Mouse (Mus musculus): ENCODE data around the gene Ccdc93. TPM values are rescaled to one million over a fixed set of nuclear protein-coding genes. Genes with fewer than 3 reads are reported as not detected.

The Ccdc93 gene
- polyA plus RNA-seq, 1 experiment from 2014 or later, result 11.5 TPM

DNA sequence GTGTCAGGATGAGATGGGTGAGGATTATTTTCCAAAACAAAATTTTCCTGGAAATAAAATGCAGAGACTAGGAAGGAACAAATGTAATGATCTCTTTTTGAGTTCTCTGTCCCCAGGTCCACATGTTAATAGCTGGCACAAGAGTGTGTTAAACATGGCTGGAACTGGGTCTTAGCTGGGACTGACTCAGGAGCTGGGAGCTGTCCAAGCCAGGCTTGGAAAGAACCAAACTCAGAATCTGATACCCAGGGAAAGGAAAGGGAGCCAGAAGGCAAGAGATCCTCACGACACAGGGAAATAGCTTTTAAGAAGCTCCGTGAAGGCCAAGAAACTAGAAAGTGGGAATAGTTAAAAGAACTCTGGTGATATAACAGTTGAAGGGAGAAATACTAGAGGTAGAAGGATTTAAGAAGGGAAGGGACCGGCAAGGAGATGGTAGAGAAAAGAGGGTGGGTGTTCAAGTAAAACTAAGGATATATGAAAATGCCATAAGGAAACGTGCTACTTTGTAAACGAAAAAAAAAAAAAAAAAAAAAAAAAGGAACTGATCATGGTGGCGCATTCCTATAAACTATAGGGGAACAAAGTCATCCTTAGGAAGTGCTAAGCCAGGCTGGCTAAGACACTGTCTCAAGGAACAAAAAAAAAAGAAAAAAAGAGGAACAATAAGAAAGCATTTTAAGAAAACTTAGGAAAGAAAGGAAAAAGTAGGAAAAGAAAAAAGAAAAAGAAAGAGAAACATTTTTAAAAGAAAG lies 489 bp upstream of the Ccdc93 start:
- no peaks in the 10 kb centered on the region for H3K9me3 ChIP-seq (ENCODE audit: control insufficient read depth, low read length)
- peaks cover 12% of the 10 kb centered on the region for H3K4me1 ChIP-seq (ENCODE audit: control insufficient read depth, insufficient read depth, low read length)
- no peak overlapping the region for H3K27ac ChIP-seq (replicated peaks; ENCODE audit: low read depth, low read length)
- WGBS, result 20% methylated on average over 6 of the region's 6 CpGs
- H3K36me3 ChIP-seq (ENCODE audit: control insufficient read depth, insufficient read depth, low read length), result no peaks in the 10 kb centered on the region
- H3K4me3 ChIP-seq (replicated peaks; ENCODE audit: low read depth, low read length), result peak overlapping the region; percentile 88
- ATAC-seq (ENCODE audit: low FRiP score, low TSS enrichment) (no peak), DNase-seq (peak; percentile 7)
- H3K4me2 ChIP-seq (ENCODE audit: low read length), result peak overlapping the region; percentile 86
- H3K27me3 ChIP-seq (ENCODE audit: control insufficient read depth, insufficient read depth, low read length), result no peaks in the 10 kb centered on the region
- H3K9ac ChIP-seq (replicated peaks; ENCODE audit: low read length), result no peak overlapping the region

DNA sequence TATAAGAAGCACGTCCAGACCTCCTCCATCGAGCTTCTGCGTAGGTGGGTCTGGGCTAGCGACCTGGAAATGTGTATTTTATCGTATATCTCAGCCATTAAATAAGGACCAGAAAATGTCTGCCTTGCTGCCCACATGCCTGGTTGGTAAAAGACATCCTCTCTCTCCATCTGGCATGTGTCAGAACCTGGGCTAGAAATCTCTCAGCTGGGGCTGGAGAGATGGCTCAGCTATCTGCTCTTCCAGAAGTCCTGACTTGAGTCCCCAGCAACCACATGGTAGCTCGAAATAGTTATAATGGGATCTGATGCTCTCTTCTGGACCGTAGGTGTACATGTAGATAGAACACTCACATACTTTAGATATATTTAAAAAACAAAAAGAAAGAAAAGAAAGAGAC lies 5.1 kb downstream of the Ccdc93 start:
- Histone ChIP-seq H3K9ac (replicated peaks; ENCODE audit: low read length) (no peak overlapping the region), H3K27me3 (ENCODE audit: control insufficient read depth, insufficient read depth, low read length) (no peaks in the 10 kb centered on the region), H3K4me1 (ENCODE audit: control insufficient read depth, insufficient read depth, low read length) (peaks cover 10% of the 10 kb centered on the region), H3K4me2 (ENCODE audit: low read length) (no peak overlapping the region), H3K36me3 (ENCODE audit: control insufficient read depth, insufficient read depth, low read length) (peaks cover 33% of the 10 kb centered on the region), H3K27ac (replicated peaks; ENCODE audit: low read depth, low read length) (no peak overlapping the region), H3K4me3 (replicated peaks; ENCODE audit: low read depth, low read length) (no peak overlapping the region), H3K9me3 (ENCODE audit: control insufficient read depth, low read length) (no peaks in the 10 kb centered on the region)
- ATAC-seq (ENCODE audit: low FRiP score, low TSS enrichment), result no peak
- 97% methylated on average over 7 of the region's 7 CpGs for whole genome bisulfite sequencing
- DNase-seq, result no peak

DNA sequence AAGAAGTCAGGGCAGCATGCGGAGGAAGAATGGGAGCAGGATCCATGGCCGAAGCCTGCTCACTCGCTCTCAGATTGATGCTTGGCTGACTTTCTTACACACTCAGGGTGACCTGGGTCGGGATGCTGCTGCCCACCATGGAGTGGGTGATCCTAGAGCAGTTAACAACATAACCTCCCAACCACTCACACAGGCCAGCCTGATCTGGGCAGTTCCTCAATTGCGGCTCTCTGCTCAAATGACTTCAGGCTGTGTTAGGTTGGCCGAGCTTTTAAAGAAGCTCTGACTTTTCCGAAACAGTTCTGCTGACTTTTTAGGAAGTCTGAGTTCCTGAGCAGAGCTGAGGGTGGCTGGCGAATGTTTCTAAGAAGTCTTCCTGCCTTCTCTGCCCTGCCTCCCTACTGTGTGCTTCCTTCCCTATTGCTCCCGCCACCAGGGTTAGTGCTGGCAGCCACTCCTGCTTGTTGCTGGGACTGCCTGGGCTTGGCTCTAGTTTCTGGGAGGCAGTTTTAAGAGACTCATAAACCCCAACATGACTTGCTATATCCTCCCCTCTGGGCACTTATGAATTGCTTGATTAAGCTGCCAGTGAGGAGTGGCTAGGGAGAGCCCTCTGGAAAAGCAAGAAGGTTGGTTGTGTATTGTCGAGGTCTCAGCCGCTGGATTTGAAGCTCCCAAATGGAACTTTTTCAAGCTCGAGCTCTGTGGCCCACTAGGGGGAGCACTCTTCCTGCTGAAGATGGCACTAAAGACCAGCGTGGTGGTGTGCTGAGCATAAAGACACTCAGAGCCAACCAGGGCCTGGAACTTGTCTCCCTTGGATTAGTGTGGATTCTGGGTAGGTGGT lies 9.9 kb downstream of the Ccdc93 start:
- no peaks in the 10 kb centered on the region for H3K4me1 ChIP-seq (ENCODE audit: control insufficient read depth, insufficient read depth, low read length)
- DNase-seq, result peak; percentile 85
- no peak overlapping the region for H3K4me2 ChIP-seq (ENCODE audit: low read length)
- H3K36me3 ChIP-seq (ENCODE audit: control insufficient read depth, insufficient read depth, low read length), result peaks cover 65% of the 10 kb centered on the region
- ATAC-seq (ENCODE audit: low FRiP score, low TSS enrichment), result peak; percentile 46; the same call in 1 of the 2 replicates
- 67% methylated on average over 13 of the region's 13 CpGs for WGBS
- no peak overlapping the region for H3K9ac ChIP-seq (replicated peaks; ENCODE audit: low read length)
- no peaks in the 10 kb centered on the region for H3K9me3 ChIP-seq (ENCODE audit: control insufficient read depth, low read length)
- H3K4me3 ChIP-seq (replicated peaks; ENCODE audit: low read depth, low read length), result no peak overlapping the region
- no peak overlapping the region for H3K27ac ChIP-seq (replicated peaks; ENCODE audit: low read depth, low read length)
- no peaks in the 10 kb centered on the region for H3K27me3 ChIP-seq (ENCODE audit: control insufficient read depth, insufficient read depth, low read length)

DNA sequence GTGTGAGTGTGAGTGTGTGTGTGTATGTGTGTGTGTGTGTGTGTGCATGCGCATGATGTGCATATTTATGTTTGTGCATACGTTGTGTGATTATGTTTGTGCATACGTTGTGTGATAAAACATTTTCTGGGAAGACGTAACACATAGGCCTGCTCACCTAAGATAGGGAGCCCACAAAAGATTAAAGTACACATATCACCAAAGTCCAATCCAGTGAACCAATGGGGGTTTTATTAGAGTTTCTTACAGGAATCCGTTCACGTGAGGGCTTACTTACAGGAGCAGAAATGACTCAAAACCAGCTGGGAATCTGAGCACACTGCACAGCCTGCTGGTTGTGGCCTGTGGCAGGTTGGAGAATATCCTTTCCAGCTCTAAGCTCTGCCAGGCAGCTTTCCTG lies 13.3 kb downstream of the Ccdc93 start:
- H3K27ac ChIP-seq (replicated peaks; ENCODE audit: low read depth, low read length), result no peak overlapping the region
- H3K9me3 ChIP-seq (ENCODE audit: control insufficient read depth, low read length), result no peaks in the 10 kb centered on the region
- H3K9ac ChIP-seq (replicated peaks; ENCODE audit: low read length), result no peak overlapping the region
- 98% methylated on average over 6 of the region's 6 CpGs for WGBS
- H3K4me3 ChIP-seq (replicated peaks; ENCODE audit: low read depth, low read length), result no peak overlapping the region
- H3K4me2 ChIP-seq (ENCODE audit: low read length), result no peak overlapping the region
- ATAC-seq (ENCODE audit: low FRiP score, low TSS enrichment) (no peak), DNase-seq (no peak)
- H3K36me3 ChIP-seq (ENCODE audit: control insufficient read depth, insufficient read depth, low read length), result peaks cover 76% of the 10 kb centered on the region
- H3K27me3 ChIP-seq (ENCODE audit: control insufficient read depth, insufficient read depth, low read length), result no peaks in the 10 kb centered on the region
- H3K4me1 ChIP-seq (ENCODE audit: control insufficient read depth, insufficient read depth, low read length), result no peaks in the 10 kb centered on the region

DNA sequence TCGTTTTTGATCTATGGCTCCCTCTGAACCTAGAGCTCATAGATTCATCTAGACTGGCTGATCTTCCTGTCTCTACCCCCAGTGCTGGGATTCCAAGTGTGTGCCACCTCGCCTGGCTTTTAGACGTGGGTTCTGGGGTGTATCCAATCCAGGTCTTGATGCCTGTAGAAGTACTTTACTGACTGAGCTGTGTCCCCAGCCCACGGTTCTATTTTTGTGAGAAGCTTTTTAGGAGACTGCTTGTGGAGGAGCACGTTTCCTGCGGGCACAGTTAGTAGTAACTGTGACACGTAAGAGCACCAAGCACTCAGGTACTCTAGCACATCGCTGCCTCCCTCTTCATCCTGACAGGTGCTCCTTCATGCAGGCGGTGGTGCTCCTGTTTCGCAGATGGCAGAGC lies 16.4 kb downstream of the Ccdc93 start:
- H3K9ac ChIP-seq (replicated peaks; ENCODE audit: low read length), result no peak overlapping the region
- ATAC-seq (ENCODE audit: low FRiP score, low TSS enrichment) (no peak), DNase-seq (no peak)
- no peak overlapping the region for H3K4me2 ChIP-seq (ENCODE audit: low read length)
- no peaks in the 10 kb centered on the region for H3K27me3 ChIP-seq (ENCODE audit: control insufficient read depth, insufficient read depth, low read length)
- no peak overlapping the region for H3K4me3 ChIP-seq (replicated peaks; ENCODE audit: low read depth, low read length)
- 95% methylated on average over 10 of the region's 10 CpGs for WGBS
- H3K36me3 ChIP-seq (ENCODE audit: control insufficient read depth, insufficient read depth, low read length), result peaks cover 72% of the 10 kb centered on the region
- no peaks in the 10 kb centered on the region for H3K4me1 ChIP-seq (ENCODE audit: control insufficient read depth, insufficient read depth, low read length)
- H3K9me3 ChIP-seq (ENCODE audit: control insufficient read depth, low read length), result no peaks in the 10 kb centered on the region
- no peak overlapping the region for H3K27ac ChIP-seq (replicated peaks; ENCODE audit: low read depth, low read length)

DNA sequence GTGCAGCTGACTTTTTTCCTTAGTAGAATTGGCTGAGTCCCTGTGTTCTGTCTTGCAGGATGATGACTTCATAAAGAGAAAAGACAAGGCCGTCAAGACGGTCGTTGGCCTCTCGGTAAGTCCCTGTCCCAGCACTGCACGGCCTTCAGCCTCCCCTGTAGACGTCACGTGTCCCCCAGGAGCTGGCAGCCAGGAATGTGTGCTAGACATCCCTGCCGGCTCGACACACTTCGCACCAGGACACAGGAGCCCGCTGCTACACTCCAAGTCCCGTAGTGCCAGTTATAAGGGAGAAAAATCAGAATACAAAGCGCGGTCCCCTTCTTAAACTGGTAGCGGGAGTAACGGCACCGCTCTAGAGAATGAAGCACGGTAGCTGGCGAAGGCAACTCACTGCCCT lies 17.3 kb downstream of the Ccdc93 start:
- Histone ChIP-seq H3K27ac (replicated peaks; ENCODE audit: low read depth, low read length) (no peak overlapping the region), H3K27me3 (ENCODE audit: control insufficient read depth, insufficient read depth, low read length) (no peaks in the 10 kb centered on the region), H3K36me3 (ENCODE audit: control insufficient read depth, insufficient read depth, low read length) (peaks cover 63% of the 10 kb centered on the region), H3K9ac (replicated peaks; ENCODE audit: low read length) (no peak overlapping the region), H3K4me2 (ENCODE audit: low read length) (no peak overlapping the region), H3K9me3 (ENCODE audit: control insufficient read depth, low read length) (no peaks in the 10 kb centered on the region), H3K4me1 (ENCODE audit: control insufficient read depth, insufficient read depth, low read length) (no peaks in the 10 kb centered on the region), H3K4me3 (replicated peaks; ENCODE audit: low read depth, low read length) (no peak overlapping the region)
- 87% methylated on average over 19 of the region's 19 CpGs for WGBS
- ATAC-seq (ENCODE audit: low FRiP score, low TSS enrichment) (no peak), DNase-seq (no peak)

DNA sequence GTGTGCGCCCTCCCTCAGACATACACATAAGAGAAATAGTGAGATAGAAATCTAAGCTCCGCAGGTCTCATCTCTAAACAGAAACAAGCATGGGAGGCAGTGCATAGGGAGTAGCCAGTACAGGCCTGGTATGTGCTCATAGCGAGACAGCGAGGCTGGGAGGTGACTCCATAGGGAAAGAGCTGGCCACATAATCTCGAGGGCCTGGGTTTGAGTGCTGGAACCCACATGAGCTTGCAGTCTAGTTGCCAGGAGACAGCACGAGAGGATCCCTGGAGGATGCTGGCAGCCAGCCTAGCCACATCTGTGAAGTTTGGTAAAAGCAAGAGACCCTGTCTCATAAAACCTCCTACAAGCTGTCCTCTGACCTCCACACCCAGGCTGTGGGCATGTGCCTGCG lies 20.2 kb downstream of the Ccdc93 start:
- peak; percentile 11 for DNase-seq
- H3K27me3 ChIP-seq (ENCODE audit: control insufficient read depth, insufficient read depth, low read length), result no peaks in the 10 kb centered on the region
- ATAC-seq (ENCODE audit: low FRiP score, low TSS enrichment), result no peak
- H3K9me3 ChIP-seq (ENCODE audit: control insufficient read depth, low read length), result no peaks in the 10 kb centered on the region
- no peak overlapping the region for H3K4me2 ChIP-seq (ENCODE audit: low read length)
- H3K4me3 ChIP-seq (replicated peaks; ENCODE audit: low read depth, low read length), result no peak overlapping the region
- no peaks in the 10 kb centered on the region for H3K4me1 ChIP-seq (ENCODE audit: control insufficient read depth, insufficient read depth, low read length)
- H3K9ac ChIP-seq (replicated peaks; ENCODE audit: low read length), result no peak overlapping the region
- no peak overlapping the region for H3K27ac ChIP-seq (replicated peaks; ENCODE audit: low read depth, low read length)
- WGBS, result 83% methylated on average over 7 of the region's 7 CpGs
- peaks cover 41% of the 10 kb centered on the region for H3K36me3 ChIP-seq (ENCODE audit: control insufficient read depth, insufficient read depth, low read length)

DNA sequence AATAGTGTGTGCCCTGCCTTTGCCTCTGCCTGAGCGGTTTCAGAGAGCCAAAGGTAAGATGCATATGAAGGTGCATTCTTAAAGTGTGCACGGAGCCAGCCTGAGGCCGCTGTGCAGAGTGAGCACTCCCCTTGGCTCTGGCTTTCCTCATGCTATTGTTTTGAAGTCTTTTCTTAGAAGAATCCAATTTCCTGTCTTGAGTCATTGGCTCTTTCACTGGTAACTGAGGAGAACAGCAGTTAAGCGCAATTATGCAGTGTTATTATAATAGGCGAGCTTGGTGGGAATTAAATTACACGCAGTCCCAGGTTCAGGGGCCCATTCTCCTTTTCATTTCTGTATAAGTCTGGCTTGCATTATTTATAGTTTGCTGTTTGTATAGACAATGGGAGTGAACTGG lies 21.6 kb downstream of the Ccdc93 start:
- no peak for ATAC-seq (ENCODE audit: low FRiP score, low TSS enrichment)
- Histone ChIP-seq H3K4me3 (replicated peaks; ENCODE audit: low read depth, low read length) (no peak overlapping the region), H3K4me2 (ENCODE audit: low read length) (no peak overlapping the region)

More for the DNA sequence above, 21.6 kb downstream of the Ccdc93 start:
- Histone ChIP-seq H3K9ac (replicated peaks; ENCODE audit: low read length) (0 out of 2 replicates have a peak overlapping the region, but pooled peaks have one; percentile 20), H3K4me1 (ENCODE audit: control insufficient read depth, insufficient read depth, low read length) (no peaks in the 10 kb centered on the region), H3K27ac (replicated peaks; ENCODE audit: low read depth, low read length) (peak overlapping the region; percentile 42; the same call in 1 of the 2 replicates), H3K9me3 (ENCODE audit: control insufficient read depth, low read length) (no peaks in the 10 kb centered on the region), H3K27me3 (ENCODE audit: control insufficient read depth, insufficient read depth, low read length) (no peaks in the 10 kb centered on the region), H3K36me3 (ENCODE audit: control insufficient read depth, insufficient read depth, low read length) (peaks cover 29% of the 10 kb centered on the region)
- DNase-seq, result peak; percentile 14
- 61% methylated on average over 6 of the region's 6 CpGs for WGBS

Data from midbrain, embryonic 14.5 days (tissue).